Mouse (Mus musculus): ENCODE measurements around the gene Katnb1. TPM values are rescaled to one million over a fixed set of nuclear protein-coding genes. Genes with fewer than 3 reads are reported as not detected.

Katnb1 gene
- total RNA-seq, 1 experiment from 2014 or later = 12.6 TPM

Other genes starting within 250 kb of the Katnb1 start
- gene Coq9, start 242.9 kb upstream of the Katnb1 start, total RNA-seq (2017) = 23.0 to 27.5 TPM (median 25.1 TPM) in 3 replicates
- gene Ciapin1, start 242.8 kb upstream of the Katnb1 start, total RNA-seq (2017) = 17.0 to 23.7 TPM (median 17.3 TPM) in 3 replicates
- gene Polr2c, start 223.7 kb upstream of the Katnb1 start, total RNA-seq (2017) = 36.9 to 49.4 TPM (median 40.6 TPM) in 3 replicates
- gene Dok4, start 204.9 kb upstream of the Katnb1 start, total RNA-seq (2017) = 0.97 to 4.5 TPM (median 1.2 TPM) in 3 replicates
- 1.1 to 11.3 TPM (median 1.8 TPM) in 3 replicates for gene Ccdc102a, start 163.1 kb upstream of the Katnb1 start, total RNA-seq (2017)
- gene Adgrg5, start 157.5 kb upstream of the Katnb1 start, total RNA-seq (2017) = 0.86 to 2.6 TPM (median 1.9 TPM) in 3 replicates
- 2.2 to 16.6 TPM (median 4.6 TPM) in 3 replicates for gene Adgrg1, start 106.4 kb upstream of the Katnb1 start, total RNA-seq (2017)
- gene Adgrg3, start 63.5 kb upstream of the Katnb1 start, total RNA-seq (2017) = 2.9 to 15.5 TPM (median 10.1 TPM) in 3 replicates
- not detected in 3 replicates for gene Drc7, start 26.1 kb upstream of the Katnb1 start, total RNA-seq (2017)
- 21.9 to 28.7 TPM (median 25.8 TPM) in 3 replicates for gene Kifc3, start 121.6 kb downstream of the Katnb1 start, total RNA-seq (2017)
- 0.11 TPM in 1 of 3 replicates, not detected in the others for gene Cngb1, start 225.4 kb downstream of the Katnb1 start, total RNA-seq (2017)
- gene Tepp, start 229.4 kb downstream of the Katnb1 start, total RNA-seq (2017) = 2.5 TPM in 1 of 3 replicates, not detected in the others

All from monocyte, adult 5-6 weeks (primary cell).